Mouse (Mus musculus): ENCODE results near the gene Myadm. TPM values are rescaled to one million over a fixed set of nuclear protein-coding genes. Genes with fewer than 3 reads are reported as not detected.

The Myadm gene
- total and polyA plus RNA-seq, 3 experiments, result 4.4 to 22.6 (median 4.6) TPM

- Histone ChIP-seq H3K4me3 (replicated peaks in 1 of 3; ENCODE audit: low read depth in 2 of 3, low read length in 2 of 3, poor library complexity in 1 of 3) (no peak overlapping the region), H3K27ac (ENCODE audit: insufficient read depth, low read depth) (no peak overlapping the region), H3K9ac (ENCODE audit: insufficient read depth, low read depth) (no peak overlapping the region), H3K36me3 (replicated peaks in 1 of 2; ENCODE audit: control insufficient read depth in 1 of 2, insufficient read depth in 1 of 2, low read length in 1 of 2) (no peaks in the 10 kb centered on the region), H3K4me1 (ENCODE audit: control insufficient read depth in 1 of 2, insufficient read depth in 2 of 2) (peaks cover 0 to 19% of the 10 kb centered on the region in 2 experiments; a peak in 2 of 4 replicates), H3K9me3 (replicated peaks; ENCODE audit: low read length) (no peaks in the 10 kb centered on the region), H3K79me2 (replicated peaks; ENCODE audit: control insufficient read depth, extremely low read depth, insufficient read depth, poor library complexity, severe bottlenecking) (no peaks in the 10 kb centered on the region), H3K27me3 (replicated peaks) (no peaks in the 10 kb centered on the region), H3K4me2 (ENCODE audit: insufficient read depth, low read depth, poor library complexity, severe bottlenecking) (no peak overlapping the region)
- in situ Hi-C loops (cut with MboI; ENCODE audit: low pct_ligation_motif_present, low pct_unique_long_range_greater_than_20kb, low sequenced_read_pairs) (no loop called here), dilution Hi-C loops (cut with MboI; ENCODE audit: extremely low pct_ligation_motif_present, extremely low pct_unique_long_range_greater_than_20kb, low sequenced_read_pairs) (no loop called here)
- no peak for DNase-seq (ENCODE audit: extremely low read depth)
- TF ChIP-seq NRF1 (IDR thresholded peaks at IDR 0.05; ENCODE audit: low read depth, low read length), result no peak
- TF ChIP-seq USF1 (IDR thresholded peaks at IDR 0.05; ENCODE audit: low read depth, low read length), result no peak
- TF ChIP-seq NELFE (IDR thresholded peaks at IDR 0.05; ENCODE audit: low read depth, low read length), result no peak
- TF ChIP-seq TCF12 (IDR thresholded peaks at IDR 0.05; ENCODE audit: low read depth, low read length), result no peak
- no peak for TF ChIP-seq ZKSCAN1 (IDR thresholded peaks at IDR 0.05; ENCODE audit: borderline replicate concordance, low read depth, low read length)
Measured at GRCm38 (mm10) chr7:3265311-3265710, 23.6 kb upstream of the Myadm start.

GRCm38 (mm10) chr7:3267261-3267660 lies 21.6 kb upstream of the Myadm start:
- Histone ChIP-seq H3K27ac (ENCODE audit: insufficient read depth, low read depth) (no peak overlapping the region), H3K9ac (ENCODE audit: insufficient read depth, low read depth) (no peak overlapping the region), H3K4me3 (replicated peaks in 1 of 3; ENCODE audit: low read depth in 2 of 3, low read length in 2 of 3, poor library complexity in 1 of 3) (no peak overlapping the region), H3K4me1 (ENCODE audit: control insufficient read depth in 1 of 2, insufficient read depth in 2 of 2) (peaks cover 0 to 19% of the 10 kb centered on the region in 2 experiments; a peak in 2 of 4 replicates), H3K36me3 (replicated peaks in 1 of 2; ENCODE audit: control insufficient read depth in 1 of 2, insufficient read depth in 1 of 2, low read length in 1 of 2) (no peaks in the 10 kb centered on the region), H3K9me3 (replicated peaks; ENCODE audit: low read length) (no peaks in the 10 kb centered on the region), H3K4me2 (ENCODE audit: insufficient read depth, low read depth, poor library complexity, severe bottlenecking) (no peak overlapping the region), H3K79me2 (replicated peaks; ENCODE audit: control insufficient read depth, extremely low read depth, insufficient read depth, poor library complexity, severe bottlenecking) (no peaks in the 10 kb centered on the region), H3K27me3 (replicated peaks) (no peaks in the 10 kb centered on the region)
- dilution Hi-C loops (cut with MboI; ENCODE audit: extremely low pct_ligation_motif_present, extremely low pct_unique_long_range_greater_than_20kb, low sequenced_read_pairs), result no loop called here
- no peak for TF ChIP-seq CHD2 (IDR thresholded peaks at IDR 0.05; ENCODE audit: low read length)
- TF ChIP-seq HCFC1 (IDR thresholded peaks at IDR 0.05; ENCODE audit: low read depth, low read length), result no peak
- TF ChIP-seq RAD21 (IDR thresholded peaks at IDR 0.05; ENCODE audit: low read depth, low read length), result no peak
- DNase-seq (ENCODE audit: extremely low read depth), result no peak
- in situ Hi-C loops (cut with MboI; ENCODE audit: low pct_ligation_motif_present, low pct_unique_long_range_greater_than_20kb, low sequenced_read_pairs), result no loop called here

GRCm38 (mm10) chr7:3267888-3268287 lies 21.0 kb upstream of the Myadm start:
- Histone ChIP-seq H3K4me2 (ENCODE audit: insufficient read depth, low read depth, poor library complexity, severe bottlenecking) (no peak overlapping the region), H3K4me1 (ENCODE audit: control insufficient read depth in 1 of 2, insufficient read depth in 2 of 2) (peaks cover 0 to 19% of the 10 kb centered on the region in 2 experiments; a peak in 2 of 4 replicates), H3K79me2 (replicated peaks; ENCODE audit: control insufficient read depth, extremely low read depth, insufficient read depth, poor library complexity, severe bottlenecking) (no peaks in the 10 kb centered on the region), H3K9ac (ENCODE audit: insufficient read depth, low read depth) (no peak overlapping the region), H3K27ac (ENCODE audit: insufficient read depth, low read depth) (no peak overlapping the region), H3K9me3 (replicated peaks; ENCODE audit: low read length) (no peaks in the 10 kb centered on the region), H3K4me3 (replicated peaks in 1 of 3; ENCODE audit: low read depth in 2 of 3, low read length in 2 of 3, poor library complexity in 1 of 3) (no peak overlapping the region), H3K36me3 (replicated peaks in 1 of 2; ENCODE audit: control insufficient read depth in 1 of 2, insufficient read depth in 1 of 2, low read length in 1 of 2) (no peaks in the 10 kb centered on the region), H3K27me3 (replicated peaks) (no peaks in the 10 kb centered on the region)
- TF ChIP-seq USF2 (conservative IDR thresholded peaks at IDR 0.05; ENCODE audit: low read depth, low read length), result no peak
- TF ChIP-seq SIN3A (IDR thresholded peaks at IDR 0.05; ENCODE audit: low read length), result no peak
- no peak for TF ChIP-seq MEF2A (IDR thresholded peaks at IDR 0.05; ENCODE audit: borderline replicate concordance, low read depth, low read length)
- TF ChIP-seq MAX (IDR thresholded peaks at IDR 0.05; ENCODE audit: low read length), result no peak
- TF ChIP-seq BHLHE40 (IDR thresholded peaks at IDR 0.05; ENCODE audit: low read depth, low read length), result peak; percentile 57
- TF ChIP-seq JUND (conservative IDR thresholded peaks at IDR 0.05; ENCODE audit: low read depth, low read length), result no peak
- dilution Hi-C loops (cut with MboI; ENCODE audit: extremely low pct_ligation_motif_present, extremely low pct_unique_long_range_greater_than_20kb, low sequenced_read_pairs) (no loop called here), in situ Hi-C loops (cut with MboI; ENCODE audit: low pct_ligation_motif_present, low pct_unique_long_range_greater_than_20kb, low sequenced_read_pairs) (no loop called here)
- DNase-seq (ENCODE audit: extremely low read depth), result no peak
